Mouse (Mus musculus): ENCODE measurements around the gene Ptpre.

DNA sequence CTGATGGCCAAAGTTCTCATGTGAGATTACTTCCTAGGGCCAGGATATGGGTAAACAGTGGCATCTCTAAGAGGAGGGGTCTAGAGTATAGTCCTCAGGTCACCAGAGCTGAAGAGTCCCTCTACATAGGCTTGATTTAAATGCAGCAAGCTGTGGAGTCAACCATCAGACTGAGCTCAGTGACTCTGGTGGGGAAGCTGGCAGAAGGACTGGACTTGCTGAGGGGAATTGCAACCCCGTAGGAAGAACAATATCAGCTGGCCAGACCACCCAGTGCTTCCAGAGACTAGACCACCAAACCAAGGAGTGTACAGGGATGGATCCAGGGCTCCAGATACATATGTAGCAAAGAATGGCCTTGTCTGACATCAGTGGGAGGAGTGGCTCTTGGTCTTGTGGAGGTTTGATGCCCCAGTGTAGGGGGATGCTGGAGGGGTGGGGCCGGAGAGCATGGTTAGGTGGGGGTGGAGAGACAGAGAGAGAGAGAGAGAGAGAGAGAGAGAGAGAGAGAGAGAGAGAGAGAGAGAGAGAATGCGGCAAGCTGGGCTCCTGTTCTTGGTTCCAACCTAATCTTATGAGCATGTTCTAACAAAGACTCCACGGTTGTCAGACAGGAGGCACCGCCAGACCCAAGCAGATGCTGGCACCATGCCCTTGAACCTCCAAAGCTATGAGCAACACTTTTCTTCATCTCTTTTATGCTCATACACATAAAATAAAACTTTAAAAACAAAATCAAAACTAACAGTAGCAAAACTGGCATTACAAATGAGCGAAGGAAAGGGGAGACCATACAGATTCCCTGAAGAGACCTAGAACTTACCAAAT lies 184.9 kb downstream of the Ptpre start:
- TF ChIP-seq EP300 (IDR thresholded peaks at IDR 0.05; ENCODE audit: low read depth) (no peak), CTCF (IDR thresholded peaks at IDR 0.05; ENCODE audit: low read depth) (no peak)

Measured in liver, embryonic 14.5 days (tissue).